Mouse (Mus musculus) hindbrain, embryonic 10.5 days (tissue): ENCODE measurements around the gene Mfn2. TPM values are rescaled to one million over a fixed set of nuclear protein-coding genes. Genes with fewer than 3 reads are reported as not detected.

ENCODE experiments used
- DNase-seq: peaks from one replicate; pipeline ENCODE4 v3.0.0-alpha.2; 2017; ENCODE audit warnings: low spot score
- H3K27ac ChIP-seq: fragments of 300-500 bp; sonication (generic); 2 replicates; pipeline ENCODE4 v1.5.1; 2016; ENCODE audit warnings: mild to moderate bottlenecking, moderate library complexity
- H3K27me3 ChIP-seq: fragments of 300-500 bp; sonication (generic); 2 replicates; pipeline ENCODE4 v1.6.1; 2016; ENCODE audit warnings: mild to moderate bottlenecking; ENCODE audit not compliant: poor library complexity, insufficient read depth, severe bottlenecking
- H3K36me3 ChIP-seq: fragments of 300-500 bp; sonication (generic); 2 replicates; pipeline ENCODE4 v1.6.1; 2016; ENCODE audit warnings: mild to moderate bottlenecking, moderate library complexity
- H3K4me1 ChIP-seq: fragments of 300-500 bp; sonication (generic); replicated peaks from 2 replicates; pipeline ENCODE4 v1.6.1; 2016; ENCODE audit warnings: mild to moderate bottlenecking
- H3K4me3 ChIP-seq: fragments of 300-500 bp; sonication (generic); 2 replicates; pipeline ENCODE4 v1.5.1; 2016; ENCODE audit warnings: mild to moderate bottlenecking, moderate library complexity
- H3K9me3 ChIP-seq: fragments of 300-500 bp; sonication (generic); 2 replicates; pipeline ENCODE4 v1.6.1; 2016; ENCODE audit warnings: mild to moderate bottlenecking, moderate library complexity
- WGBS: fragments of 180-500 bp; shearing (Covaris S2); methylation state at CpG from one replicate; pipeline ENCODE4 v1.1.7; 2016; 5-methylcytosine and 5-hydroxymethylcytosine counted together
- polyA plus RNA-seq: library from polyadenylated mRNA; unstranded; fragments of >200 nt; fragmentation: Nextera tagmentation; extraction: Ambion mirVana; gene quantifications from 2 replicates; pipeline ENCODE4 v1.2.1, GENCODE M21; 2016

Mfn2 gene
- polyA plus RNA-seq, 1 experiment from 2014 or later: 52.4 TPM

GRCm38 (mm10) chr4:147935904-147936303 is 31.4 kb upstream of the Mfn2 start:
- 22% methylated on average over 9 of the region's 9 CpGs for WGBS
- peaks cover 49% of the 10 kb centered on the region for H3K4me1 ChIP-seq
- H3K9me3 ChIP-seq: no peaks in the 10 kb centered on the region
- H3K4me3 ChIP-seq: peak overlapping the region; percentile 82
- H3K27me3 ChIP-seq: peaks cover 8% of the 10 kb centered on the region; the same call in 1 of the 2 replicates
- H3K27ac ChIP-seq: peak overlapping the region; percentile 90
- no peak for DNase-seq
- H3K36me3 ChIP-seq: peaks cover 8% of the 10 kb centered on the region; the same call in 1 of the 2 replicates

GRCm38 (mm10) chr4:147934611-147935010 is 30.1 kb upstream of the Mfn2 start:
- Histone ChIP-seq H3K27me3 (peaks cover 8% of the 10 kb centered on the region; the same call in 1 of the 2 replicates), H3K4me3 (no peak overlapping the region), H3K27ac (no peak overlapping the region), H3K4me1 (peaks cover 40% of the 10 kb centered on the region), H3K36me3 (peaks cover 21% of the 10 kb centered on the region; the same call in 1 of the 2 replicates), H3K9me3 (no peaks in the 10 kb centered on the region)
- WGBS: 82% methylated on average over 4 of the region's 4 CpGs
- no peak for DNase-seq

- DNase-seq: no peak
- 54% methylated on average over 3 of the region's 3 CpGs for WGBS
- Histone ChIP-seq H3K27me3 (peaks cover 8% of the 10 kb centered on the region; the same call in 1 of the 2 replicates), H3K27ac (no peak overlapping the region), H3K9me3 (no peaks in the 10 kb centered on the region), H3K36me3 (peaks cover 26% of the 10 kb centered on the region; the same call in 1 of the 2 replicates), H3K4me3 (no peak overlapping the region), H3K4me1 (peaks cover 40% of the 10 kb centered on the region)
These were observed 29.6 kb upstream of the Mfn2 start for GRCm38 (mm10) chr4:147934134-147934533.

GRCm38 (mm10) chr4:147930946-147931345 is 26.4 kb upstream of the Mfn2 start:
- no peak for DNase-seq
- peaks cover 34% of the 10 kb centered on the region; the same call in 1 of the 2 replicates for H3K36me3 ChIP-seq
- H3K27ac ChIP-seq: no peak overlapping the region
- WGBS: 97% methylated on average over 14 of the region's 14 CpGs
- no peaks in the 10 kb centered on the region for H3K27me3 ChIP-seq
- H3K4me3 ChIP-seq: no peak overlapping the region
- H3K4me1 ChIP-seq: peaks cover 31% of the 10 kb centered on the region
- no peaks in the 10 kb centered on the region for H3K9me3 ChIP-seq

- 0 out of 2 replicates have a peak overlapping the region, but pooled peaks have one; percentile 4 for H3K4me3 ChIP-seq
- H3K27me3 ChIP-seq: no peaks in the 10 kb centered on the region
- H3K27ac ChIP-seq: peak overlapping the region; percentile 72
- WGBS: 69% methylated on average over 7 of the region's 7 CpGs
- H3K9me3 ChIP-seq: no peaks in the 10 kb centered on the region
- H3K4me1 ChIP-seq: peaks cover 17% of the 10 kb centered on the region
- peaks cover 53% of the 10 kb centered on the region for H3K36me3 ChIP-seq
- no peak for DNase-seq
These were observed 24.0 kb upstream of the Mfn2 start for GRCm38 (mm10) chr4:147928540-147928939.

GRCm38 (mm10) chr4:147928136-147928535 is 23.6 kb upstream of the Mfn2 start:
- Histone ChIP-seq H3K36me3 (peaks cover 57% of the 10 kb centered on the region), H3K27ac (peak overlapping the region; percentile 72), H3K27me3 (no peaks in the 10 kb centered on the region), H3K9me3 (no peaks in the 10 kb centered on the region), H3K4me3 (0 out of 2 replicates have a peak overlapping the region, but pooled peaks have one; percentile 4), H3K4me1 (peaks cover 14% of the 10 kb centered on the region)
- peak; percentile 35 for DNase-seq
- 11% methylated on average over 9 of the region's 9 CpGs for WGBS

GRCm38 (mm10) chr4:147927705-147928104 is 23.2 kb upstream of the Mfn2 start:
- Histone ChIP-seq H3K27ac (peak overlapping the region; percentile 72; the same call in 1 of the 2 replicates), H3K9me3 (no peaks in the 10 kb centered on the region), H3K4me1 (peaks cover 12% of the 10 kb centered on the region), H3K27me3 (no peaks in the 10 kb centered on the region), H3K4me3 (no peak overlapping the region), H3K36me3 (peaks cover 62% of the 10 kb centered on the region)
- peak; percentile 19 for DNase-seq
- WGBS: 44% methylated on average over 8 of the region's 8 CpGs

- Histone ChIP-seq H3K4me1 (peaks cover 9% of the 10 kb centered on the region), H3K27ac (no peak overlapping the region), H3K4me3 (no peak overlapping the region), H3K36me3 (peaks cover 43% of the 10 kb centered on the region), H3K9me3 (no peaks in the 10 kb centered on the region), H3K27me3 (no peaks in the 10 kb centered on the region)
- DNase-seq: no peak
- 83% methylated on average over 11 of the region's 11 CpGs for whole genome bisulfite sequencing
These were observed 17.8 kb upstream of the Mfn2 start for GRCm38 (mm10) chr4:147922341-147922740.

- Histone ChIP-seq H3K4me3 (no peak overlapping the region), H3K36me3 (peaks cover 48% of the 10 kb centered on the region), H3K9me3 (no peaks in the 10 kb centered on the region), H3K4me1 (peaks cover 9% of the 10 kb centered on the region), H3K27me3 (no peaks in the 10 kb centered on the region), H3K27ac (no peak overlapping the region)
- 30% methylated on average over 10 of the region's 10 CpGs for WGBS
- no peak for DNase-seq
These were observed 16.5 kb upstream of the Mfn2 start for GRCm38 (mm10) chr4:147920973-147921372.

- no peak overlapping the region for H3K4me3 ChIP-seq
- H3K36me3 ChIP-seq: peaks cover 37% of the 10 kb centered on the region
- WGBS: 56% methylated on average over 7 of the region's 7 CpGs
- H3K27ac ChIP-seq: no peak overlapping the region
- no peaks in the 10 kb centered on the region for H3K9me3 ChIP-seq
- peaks cover 9% of the 10 kb centered on the region for H3K4me1 ChIP-seq
- no peaks in the 10 kb centered on the region for H3K27me3 ChIP-seq
- DNase-seq: peak; percentile 21
These were observed 14.1 kb upstream of the Mfn2 start for GRCm38 (mm10) chr4:147918459-147919121.

- Histone ChIP-seq H3K4me1 (peaks cover 5% of the 10 kb centered on the region), H3K4me3 (no peak overlapping the region), H3K36me3 (peaks cover 22% of the 10 kb centered on the region), H3K9me3 (no peaks in the 10 kb centered on the region), H3K27ac (no peak overlapping the region), H3K27me3 (no peaks in the 10 kb centered on the region)
- no peak for DNase-seq
- WGBS: 92% methylated on average over 5 of the region's 5 CpGs
These were observed 5.0 kb upstream of the Mfn2 start for GRCm38 (mm10) chr4:147909486-147909885.

GRCm38 (mm10) chr4:147906230-147906629 is 1.7 kb upstream of the Mfn2 start:
- Histone ChIP-seq H3K4me1 (peaks cover 13% of the 10 kb centered on the region), H3K27me3 (no peaks in the 10 kb centered on the region)

GRCm38 (mm10) chr4:147905090-147905659 is 671 bp upstream of the Mfn2 start:
- WGBS: 3% methylated on average over 8 of the region's 8 CpGs
- Histone ChIP-seq H3K27ac (peak overlapping the region; percentile 99), H3K9me3 (no peaks in the 10 kb centered on the region), H3K4me1 (peaks cover 13% of the 10 kb centered on the region), H3K4me3 (peak overlapping the region; percentile 92), H3K36me3 (peaks cover 30% of the 10 kb centered on the region), H3K27me3 (no peaks in the 10 kb centered on the region)
- no peak for DNase-seq

More at GRCm38 (mm10) chr4:147906230-147906629, 1.7 kb upstream of the Mfn2 start:
- no peak for DNase-seq
- Histone ChIP-seq H3K27ac (no peak overlapping the region), H3K36me3 (peaks cover 21% of the 10 kb centered on the region), H3K9me3 (no peaks in the 10 kb centered on the region), H3K4me3 (no peak overlapping the region)
- 78% methylated on average over 5 of the region's 5 CpGs for WGBS
